Mouse (Mus musculus) MEL (cell line): ENCODE results near the gene Dyx1c1.

Source experiments
- CHD2 ChIP-seq: IDR thresholded peaks from 2 replicates; pipeline ENCODE4 v1.6.1; 2011; ENCODE audit warnings: low read length, improper control_type of control experiment
- CTCF ChIP-seq, 3 experiments: IDR thresholded peaks in 2 of 3; conservative IDR thresholded peaks in 1 of 3; 2 replicates each; pipeline ENCODE4 v1.5.1; 2011 to 2012; ENCODE audit warnings: low read length in 3 of 3, low read depth in 2 of 3, mild to moderate bottlenecking in 2 of 3, improper control_type of control experiment in 1 of 3, inconsistent platforms in 1 of 3, mixed read lengths in 1 of 3, moderate library complexity in 1 of 3; ENCODE audit not compliant: control insufficient read depth in 1 of 3, insufficient read depth in 1 of 3, poor library complexity in 1 of 3, severe bottlenecking in 1 of 3
- ELF1 ChIP-seq: IDR thresholded peaks from 2 replicates; pipeline ENCODE4 v1.6.1; 2014; ENCODE audit warnings: low read depth, mild to moderate bottlenecking, inconsistent platforms, low read length, improper control_type of control experiment, moderate library complexity
- EP300 ChIP-seq, 2 experiments: IDR thresholded peaks; 2 replicates each; pipeline ENCODE4 v1.6.1; 2011; ENCODE audit warnings: improper control_type of control experiment in 2 of 2, low read length in 2 of 2, low read depth in 1 of 2, mild to moderate bottlenecking in 1 of 2
- GATA1 ChIP-seq: IDR thresholded peaks from 2 replicates; pipeline ENCODE4 v1.6.1; 2011; ENCODE audit warnings: low read depth, low read length, improper control_type of control experiment
- JUND ChIP-seq: IDR thresholded peaks from 2 replicates; pipeline ENCODE4 v1.6.1; 2011; ENCODE audit warnings: low read depth, mild to moderate bottlenecking, improper control_type of control experiment, low read length
- MAFK ChIP-seq: IDR thresholded peaks from 2 replicates; pipeline ENCODE4 v1.6.1; 2011; ENCODE audit warnings: low read depth, mild to moderate bottlenecking, low read length, improper control_type of control experiment, borderline replicate concordance
- POLR2A ChIP-seq, 2 experiments: IDR thresholded peaks; 2 replicates each; pipeline ENCODE4 v1.6.1; 2011 to 2012; ENCODE audit warnings: low read length in 2 of 2, mild to moderate bottlenecking in 2 of 2, control low read depth in 1 of 2, improper control_type of control experiment in 1 of 2, low read depth in 1 of 2, moderate library complexity in 1 of 2; ENCODE audit not compliant: control insufficient read depth in 1 of 2, insufficient read depth in 1 of 2, poor library complexity in 1 of 2
- POLR2AphosphoS2 ChIP-seq: IDR thresholded peaks from 2 replicates; pipeline ENCODE4 v1.6.1; 2011; ENCODE audit warnings: low read length, improper control_type of control experiment
- TAL1 ChIP-seq: IDR thresholded peaks from 2 replicates; pipeline ENCODE4 v1.6.1; 2012; ENCODE audit warnings: mild to moderate bottlenecking, inconsistent platforms, low read length, moderate library complexity, mixed read lengths
- USF1 ChIP-seq: IDR thresholded peaks from 2 replicates; pipeline ENCODE4 v1.6.1; 2014; ENCODE audit warnings: low read depth, mild to moderate bottlenecking, inconsistent platforms, low read length, improper control_type of control experiment, moderate library complexity

- no peak for TF ChIP-seq POLR2A (IDR thresholded peaks at IDR 0.05; ENCODE audit: control insufficient read depth in 1 of 2, insufficient read depth in 1 of 2, low read depth in 1 of 2, low read length in 2 of 2, poor library complexity in 1 of 2)
- TF ChIP-seq CTCF (IDR thresholded peaks at IDR 0.05 in 2 of 3, conservative IDR thresholded peaks at IDR 0.05 in 1 of 3; ENCODE audit: control insufficient read depth in 1 of 3, insufficient read depth in 1 of 3, low read depth in 2 of 3, low read length in 3 of 3, poor library complexity in 1 of 3, severe bottlenecking in 1 of 3): peak in 1 of 3 experiments; percentile 17; a peak in 1 of 6 replicates
- TF ChIP-seq POLR2AphosphoS2: no peak
- no peak for TF ChIP-seq TAL1
- TF ChIP-seq ELF1: no peak
- TF ChIP-seq JUND: no peak
- TF ChIP-seq CHD2: no peak
- TF ChIP-seq EP300 (IDR thresholded peaks at IDR 0.05; ENCODE audit: low read depth in 1 of 2, low read length in 2 of 2): no peak
- no peak for TF ChIP-seq MAFK
- TF ChIP-seq USF1: no peak
- TF ChIP-seq GATA1: no peak
These were observed 47.2 kb upstream of the Dyx1c1 start for GRCm38 (mm10) chr9:72911381-72911780.
